Mouse (Mus musculus): Measurements from ENCODE around the gene Actr8. TPM values are rescaled to one million over a fixed set of nuclear protein-coding genes. Genes with fewer than 3 reads are reported as not detected.

The Actr8 gene
- polyA plus RNA-seq, 1 experiment from 2014 or later: 68.4 TPM

GRCm38 (mm10) chr14:29998747-29999474 is 20.8 kb downstream of the Actr8 start:
- Histone ChIP-seq H3K9ac (replicated peaks; ENCODE audit: low read length) (no peak overlapping the region), H3K36me3 (replicated peaks; ENCODE audit: control insufficient read depth, insufficient read depth, low read depth, low read length) (peaks cover 9% of the 10 kb centered on the region), H3K4me2 (ENCODE audit: low read depth, low read length) (no peak overlapping the region), H3K27ac (replicated peaks; ENCODE audit: low read depth, low read length) (no peak overlapping the region), H3K27me3 (ENCODE audit: control insufficient read depth, insufficient read depth, low read length) (no peaks in the 10 kb centered on the region), H3K4me3 (ENCODE audit: low read depth, low read length) (no peak overlapping the region), H3K9me3 (replicated peaks; ENCODE audit: control insufficient read depth, low read length) (no peaks in the 10 kb centered on the region), H3K4me1 (ENCODE audit: control insufficient read depth, insufficient read depth, low read length) (no peaks in the 10 kb centered on the region)
- no peak for DNase-seq (ENCODE audit: low spot score)
- no peak for ATAC-seq (replicated peaks; ENCODE audit: insufficient number of reproducible peaks, low FRiP score, low TSS enrichment, low read depth)
- WGBS: 76% methylated on average over 13 of the region's 13 CpGs

- H3K4me3 ChIP-seq (ENCODE audit: low read depth, low read length): no peak overlapping the region
- H3K9ac ChIP-seq (replicated peaks; ENCODE audit: low read length): no peak overlapping the region
- no peaks in the 10 kb centered on the region for H3K9me3 ChIP-seq (replicated peaks; ENCODE audit: control insufficient read depth, low read length)
- no peaks in the 10 kb centered on the region for H3K27me3 ChIP-seq (ENCODE audit: control insufficient read depth, insufficient read depth, low read length)
- 81% methylated on average over 3 of the region's 3 CpGs for WGBS
- no peaks in the 10 kb centered on the region for H3K4me1 ChIP-seq (ENCODE audit: control insufficient read depth, insufficient read depth, low read length)
- DNase-seq (ENCODE audit: low spot score) (no peak), ATAC-seq (replicated peaks; ENCODE audit: insufficient number of reproducible peaks, low FRiP score, low TSS enrichment, low read depth) (no peak)
- H3K36me3 ChIP-seq (replicated peaks; ENCODE audit: control insufficient read depth, insufficient read depth, low read depth, low read length): peaks cover 7% of the 10 kb centered on the region; the same call in 1 of the 2 replicates
- H3K27ac ChIP-seq (replicated peaks; ENCODE audit: low read depth, low read length): no peak overlapping the region
- H3K4me2 ChIP-seq (ENCODE audit: low read depth, low read length): no peak overlapping the region
Observed at GRCm38 (mm10) chr14:29999475-29999811, 21.3 kb downstream of the Actr8 start.

- Histone ChIP-seq H3K27me3 (ENCODE audit: control insufficient read depth, insufficient read depth, low read length) (peaks cover 12% of the 10 kb centered on the region), H3K4me3 (ENCODE audit: low read depth, low read length) (peak within 1 kb of the TSS; percentile 33), H3K36me3 (replicated peaks; ENCODE audit: control insufficient read depth, insufficient read depth, low read depth, low read length) (no peaks in the 10 kb centered on the region), H3K27ac (replicated peaks; ENCODE audit: low read depth, low read length) (no peak within 1 kb of the TSS), H3K9ac (replicated peaks; ENCODE audit: low read length) (peak within 1 kb of the TSS; percentile 45), H3K4me2 (ENCODE audit: low read depth, low read length) (peak within 1 kb of the TSS; percentile 95), H3K4me1 (ENCODE audit: control insufficient read depth, insufficient read depth, low read length) (no peaks in the 10 kb centered on the region; the same call in 1 of the 2 replicates), H3K9me3 (replicated peaks; ENCODE audit: control insufficient read depth, low read length) (no peaks in the 10 kb centered on the region)
- peak; percentile 45 for DNase-seq (ENCODE audit: low spot score)
- WGBS: 10% methylated on average over 54 of the region's 54 CpGs
- ATAC-seq (replicated peaks; ENCODE audit: insufficient number of reproducible peaks, low FRiP score, low TSS enrichment, low read depth): peak; percentile 46; the same call in 1 of the 2 replicates
Observed at GRCm38 (mm10) chr14:30008733-30009575, 30.8 kb downstream of the Actr8 start, which contains the start of the genes Il17rb and Chdh. Gene Il17rb (minus strand): TSS chr14:30008896. Gene Chdh (plus strand): TSS chr14:30009023.

GRCm38 (mm10) chr14:30009864-30010560 is 31.9 kb downstream of the Actr8 start:
- H3K27ac ChIP-seq (replicated peaks; ENCODE audit: low read depth, low read length): no peak overlapping the region

GRCm38 (mm10) chr14:30011886-30012560 is 33.9 kb downstream of the Actr8 start:
- H3K9ac ChIP-seq (replicated peaks; ENCODE audit: low read length): no peak overlapping the region
- 78% methylated on average over 10 of the region's 10 CpGs for WGBS
- H3K27me3 ChIP-seq (ENCODE audit: control insufficient read depth, insufficient read depth, low read length): peaks cover 12% of the 10 kb centered on the region
- no peak overlapping the region for H3K4me2 ChIP-seq (ENCODE audit: low read depth, low read length)
- ATAC-seq (replicated peaks; ENCODE audit: insufficient number of reproducible peaks, low FRiP score, low TSS enrichment, low read depth) (no peak), DNase-seq (ENCODE audit: low spot score) (no peak)
- no peaks in the 10 kb centered on the region for H3K36me3 ChIP-seq (replicated peaks; ENCODE audit: control insufficient read depth, insufficient read depth, low read depth, low read length)
- H3K9me3 ChIP-seq (replicated peaks; ENCODE audit: control insufficient read depth, low read length): no peaks in the 10 kb centered on the region
- no peak overlapping the region for H3K4me3 ChIP-seq (ENCODE audit: low read depth, low read length)
- H3K27ac ChIP-seq (replicated peaks; ENCODE audit: low read depth, low read length): no peak overlapping the region
- no peaks in the 10 kb centered on the region; the same call in 1 of the 2 replicates for H3K4me1 ChIP-seq (ENCODE audit: control insufficient read depth, insufficient read depth, low read length)

More at GRCm38 (mm10) chr14:30009864-30010560, 31.9 kb downstream of the Actr8 start:
- H3K27me3 ChIP-seq (ENCODE audit: control insufficient read depth, insufficient read depth, low read length): peaks cover 12% of the 10 kb centered on the region
- 73% methylated on average over 10 of the region's 10 CpGs for WGBS
- DNase-seq (ENCODE audit: low spot score) (no peak), ATAC-seq (replicated peaks; ENCODE audit: insufficient number of reproducible peaks, low FRiP score, low TSS enrichment, low read depth) (no peak)
- H3K4me1 ChIP-seq (ENCODE audit: control insufficient read depth, insufficient read depth, low read length): no peaks in the 10 kb centered on the region; the same call in 1 of the 2 replicates
- no peak overlapping the region for H3K4me2 ChIP-seq (ENCODE audit: low read depth, low read length)
- H3K9ac ChIP-seq (replicated peaks; ENCODE audit: low read length): no peak overlapping the region
- no peak overlapping the region for H3K4me3 ChIP-seq (ENCODE audit: low read depth, low read length)
- H3K36me3 ChIP-seq (replicated peaks; ENCODE audit: control insufficient read depth, insufficient read depth, low read depth, low read length): no peaks in the 10 kb centered on the region
- H3K9me3 ChIP-seq (replicated peaks; ENCODE audit: control insufficient read depth, low read length): no peaks in the 10 kb centered on the region

- H3K9me3 ChIP-seq (replicated peaks; ENCODE audit: control insufficient read depth, low read length): no peaks in the 10 kb centered on the region
- no peaks in the 10 kb centered on the region for H3K4me1 ChIP-seq (ENCODE audit: control insufficient read depth, insufficient read depth, low read length)
- no peaks in the 10 kb centered on the region for H3K36me3 ChIP-seq (replicated peaks; ENCODE audit: control insufficient read depth, insufficient read depth, low read depth, low read length)
- DNase-seq (ENCODE audit: low spot score): no peak
- ATAC-seq (replicated peaks; ENCODE audit: insufficient number of reproducible peaks, low FRiP score, low TSS enrichment, low read depth): no peak
- no peak overlapping the region for H3K4me3 ChIP-seq (ENCODE audit: low read depth, low read length)
- WGBS: 65% methylated on average over 10 of the region's 10 CpGs
- peaks cover 4% of the 10 kb centered on the region for H3K27me3 ChIP-seq (ENCODE audit: control insufficient read depth, insufficient read depth, low read length)
- H3K9ac ChIP-seq (replicated peaks; ENCODE audit: low read length): no peak overlapping the region
- no peak overlapping the region for H3K4me2 ChIP-seq (ENCODE audit: low read depth, low read length)
- no peak overlapping the region for H3K27ac ChIP-seq (replicated peaks; ENCODE audit: low read depth, low read length)
Observed at GRCm38 (mm10) chr14:30014487-30014886, 36.4 kb downstream of the Actr8 start.

- Histone ChIP-seq H3K4me2 (ENCODE audit: low read depth, low read length) (no peak overlapping the region), H3K9ac (replicated peaks; ENCODE audit: low read length) (no peak overlapping the region), H3K27me3 (ENCODE audit: control insufficient read depth, insufficient read depth, low read length) (no peaks in the 10 kb centered on the region), H3K4me3 (ENCODE audit: low read depth, low read length) (no peak overlapping the region), H3K4me1 (ENCODE audit: control insufficient read depth, insufficient read depth, low read length) (no peaks in the 10 kb centered on the region), H3K9me3 (replicated peaks; ENCODE audit: control insufficient read depth, low read length) (no peaks in the 10 kb centered on the region), H3K27ac (replicated peaks; ENCODE audit: low read depth, low read length) (no peak overlapping the region), H3K36me3 (replicated peaks; ENCODE audit: control insufficient read depth, insufficient read depth, low read depth, low read length) (no peaks in the 10 kb centered on the region)
- ATAC-seq (replicated peaks; ENCODE audit: insufficient number of reproducible peaks, low FRiP score, low TSS enrichment, low read depth): no peak
- DNase-seq (ENCODE audit: low spot score): no peak
- 63% methylated on average over 1 of the region's 1 CpGs for WGBS
Observed at GRCm38 (mm10) chr14:30015008-30015407, 36.9 kb downstream of the Actr8 start.

Data from embryonic facial prominence, embryonic 11.5 days (tissue).